Mouse (Mus musculus) C2C12 (cell line): ENCODE results near the gene Pnpla2.

Experiments
- CTCF ChIP-seq: IDR thresholded peaks from one replicate; pipeline ENCODE4 v1.5.1; 2011; ENCODE audit not compliant: control insufficient read depth, insufficient read depth, insufficient read length
- FOSL1 ChIP-seq: IDR thresholded peaks from one replicate; pipeline ENCODE4 v1.8.0; 2011; ENCODE audit warnings: mild to moderate bottlenecking, low read length; ENCODE audit not compliant: poor library complexity, insufficient read depth, severe bottlenecking
- MAX ChIP-seq: IDR thresholded peaks from one replicate; pipeline ENCODE4 v1.6.1; 2011; ENCODE audit warnings: mild to moderate bottlenecking, control low read depth
- MYOG ChIP-seq: IDR thresholded peaks from one replicate; pipeline ENCODE4 v1.6.1; 2011; ENCODE audit not compliant: control insufficient read depth, insufficient read length; ENCODE audit errors: extremely low read depth
- USF1 ChIP-seq: IDR thresholded peaks from one replicate; pipeline ENCODE4 v1.6.1; 2011; ENCODE audit warnings: low read depth, mild to moderate bottlenecking, control low read depth, moderate library complexity

GRCm38 (mm10) chr7:141418970-141419369, 36.0 kb upstream of the Pnpla2 start:
- TF ChIP-seq CTCF (no peak), USF1 (no peak), MAX (no peak), MYOG (no peak), FOSL1 (no peak)
